ENCODE assay signal across 8 mouse cellular contexts in genomic region chr10:80854913-80855748, GRCm38 (mm10). TPM values are rescaled to one million over a fixed set of nuclear protein-coding genes. Genes with fewer than 3 reads are reported as not detected.
DNase-seq lines count a peak whose midpoint lies in the region; ATAC-seq and TF ChIP-seq lines count a peak whose summit lies in the region.

Lsm7 (minus strand) TSS chr10:80855209.
Sppl2b (plus strand) TSS chr10:80855275.

- intact Hi-C loops in heart, adult 2 months (cut with DNase I) = loop anchor here (2.0 kb wide), 1 partner anchor 30 kb away; no protein-coding TSS in a partner anchor

- no peaks in the 10 kb centered on the region for H3K9me3 ChIP-seq in embryonic facial prominence, embryonic 13.5 days
- H3K9me3 ChIP-seq in limb, embryonic 13.5 days = no peaks in the 10 kb centered on the region
- H3K9me3 ChIP-seq in midbrain, embryonic 16.5 days (replicated peaks; ENCODE audit: control insufficient read depth, low read length, poor library complexity, severe bottlenecking) = no peaks in the 10 kb centered on the region

- peaks cover 40% of the 10 kb centered on the region for H3K4me1 ChIP-seq in embryonic facial prominence, embryonic 13.5 days
- H3K4me1 ChIP-seq in heart, adult 2 months (ENCODE audit: control insufficient read depth, insufficient read depth, low read length) = peaks cover 6% of the 10 kb centered on the region
- H3K4me1 ChIP-seq in limb, embryonic 13.5 days = peaks cover 35% of the 10 kb centered on the region
- H3K4me1 ChIP-seq in midbrain, embryonic 16.5 days (ENCODE audit: control insufficient read depth, insufficient read depth, low read length) = peaks cover 32% of the 10 kb centered on the region

- H3K4me3 ChIP-seq in embryonic facial prominence, embryonic 13.5 days = peak within 1 kb of the TSS; percentile 93
- peak within 1 kb of the TSS; percentile 83 for H3K4me3 ChIP-seq in heart, adult 2 months
- H3K4me3 ChIP-seq in limb, embryonic 13.5 days = peak within 1 kb of the TSS; percentile 97
- peak within 1 kb of the TSS; percentile 75 for H3K4me3 ChIP-seq in midbrain, embryonic 16.5 days (ENCODE audit: low read depth, low read length)

- H3K9ac ChIP-seq in embryonic facial prominence, embryonic 13.5 days = peak within 1 kb of the TSS; percentile 92
- H3K9ac ChIP-seq in heart, adult 2 months (ENCODE audit: low read depth, low read length) = peak within 1 kb of the TSS; percentile 70
- H3K9ac ChIP-seq in limb, embryonic 13.5 days = peak within 1 kb of the TSS; percentile 94
- peak within 1 kb of the TSS; percentile 96 for H3K9ac ChIP-seq in midbrain, embryonic 16.5 days (ENCODE audit: low read depth, low read length)

- TF ChIP-seq EP300 in heart, adult 2 months (IDR thresholded peaks at IDR 0.05; ENCODE audit: insufficient read depth, low read depth, low read length) = peak; percentile 66; the same call in 1 of the 2 replicates

- peak; percentile 91 for TF ChIP-seq POLR2A in heart, adult 2 months (IDR thresholded peaks at IDR 0.05; ENCODE audit: insufficient read depth, low read depth, low read length)

- ATAC-seq in embryonic facial prominence, embryonic 13.5 days (ENCODE audit: insufficient number of reproducible peaks, insufficient read depth, low FRiP score, low TSS enrichment, low read depth) = peak; percentile 56; the same call in 1 of the 2 replicates
- ATAC-seq in limb, embryonic 13.5 days (ENCODE audit: low FRiP score, low read depth) = peak; percentile 84
- ATAC-seq in midbrain, embryonic 16.5 days = peak; percentile 79

- peak; percentile 97 for DNase-seq in 3134 (ENCODE audit: extremely low read depth, insufficient read length, low spot score)
- DNase-seq in adrenal gland, postnatal 36 days = peak; percentile 98
- DNase-seq in heart, adult 2 months = peak; percentile 98 to 99
- peak; percentile 94 to 96 for DNase-seq in kidney, adult 8-10 months
- DNase-seq in spleen, postnatal 10 days (ENCODE audit: low spot score in 2 of 2) = peak; percentile 98

- H3K79me2 ChIP-seq in heart, adult 2 months (replicated peaks; ENCODE audit: control insufficient read depth, insufficient read depth, low read length) = peaks cover 1% of the 10 kb centered on the region; the same call in 1 of the 2 replicates

- WGBS in embryonic facial prominence, embryonic 13.5 days = under 1% methylated on average over 81 of the region's 81 CpGs
- WGBS in heart, adult 2 months = under 1% methylated on average over 81 of the region's 81 CpGs
- WGBS in limb, embryonic 13.5 days = under 1% methylated on average over 75 of the region's 81 CpGs
- WGBS in midbrain, embryonic 16.5 days = under 1% methylated on average over 81 of the region's 81 CpGs

- H3K4me2 ChIP-seq in embryonic facial prominence, embryonic 13.5 days = peak within 1 kb of the TSS; percentile 96
- peak within 1 kb of the TSS; percentile 99 for H3K4me2 ChIP-seq in limb, embryonic 13.5 days (replicated peaks)
- peak within 1 kb of the TSS; percentile 91 for H3K4me2 ChIP-seq in midbrain, embryonic 16.5 days (ENCODE audit: low read length)

- H3K36me3 ChIP-seq in embryonic facial prominence, embryonic 13.5 days = peaks cover 26% of the 10 kb centered on the region
- no peaks in the 10 kb centered on the region for H3K36me3 ChIP-seq in heart, adult 2 months (ENCODE audit: control insufficient read depth, insufficient read depth, low read length)
- H3K36me3 ChIP-seq in limb, embryonic 13.5 days = peaks cover 30% of the 10 kb centered on the region
- peaks cover 12% of the 10 kb centered on the region for H3K36me3 ChIP-seq in midbrain, embryonic 16.5 days (ENCODE audit: control insufficient read depth, insufficient read depth, low read length)

- H3K27me3 ChIP-seq in embryonic facial prominence, embryonic 13.5 days = no peaks in the 10 kb centered on the region
- no peaks in the 10 kb centered on the region for H3K27me3 ChIP-seq in heart, adult 2 months (ENCODE audit: control insufficient read depth, insufficient read depth, low read length)
- H3K27me3 ChIP-seq in limb, embryonic 13.5 days = no peaks in the 10 kb centered on the region
- H3K27me3 ChIP-seq in midbrain, embryonic 16.5 days (ENCODE audit: control insufficient read depth, insufficient read depth, low read depth, low read length) = no peaks in the 10 kb centered on the region

- no peak for TF ChIP-seq CTCF in heart, adult 2 months (IDR thresholded peaks at IDR 0.05)

- peak within 1 kb of the TSS; percentile 80 for H3K27ac ChIP-seq in embryonic facial prominence, embryonic 13.5 days
- H3K27ac ChIP-seq in heart, adult 2 months = peak within 1 kb of the TSS; percentile 70
- H3K27ac ChIP-seq in limb, embryonic 13.5 days = peak within 1 kb of the TSS; percentile 61; the same call in 1 of the 2 replicates
- H3K27ac ChIP-seq in midbrain, embryonic 16.5 days (ENCODE audit: low read length) = peak within 1 kb of the TSS; percentile 84

RNA-seq across cellular contexts. Expression of gene Lsm7, which starts in this region (rescaled TPM):
- total RNA-seq in adrenal gland, postnatal 36 days (2021) = 10 to 100 TPM; 26.6 to 36.8 TPM
- polyA plus RNA-seq in embryonic facial prominence, embryonic 13.5 days (2015; fragmentation: Nextera tagmentation; extraction: Ambion mirVana) = 313 and 339 TPM in 2 replicates
- 10 to 100 TPM; 19.4 to 23.2 TPM for total RNA-seq in heart, adult 2 months (2021)
- polyA plus RNA-seq in heart, adult 2 months (2012; rRNA removed) = 74.9 and 79.9 TPM in 2 replicates
- 310 and 314 TPM in 2 replicates for polyA plus RNA-seq in limb, embryonic 13.5 days (2015; fragmentation: Nextera tagmentation; extraction: Ambion mirVana)
- 202 and 205 TPM in 2 replicates for polyA plus RNA-seq in midbrain, embryonic 16.5 days (2015; fragmentation: Nextera tagmentation; extraction: Ambion mirVana)

RNA-seq across cellular contexts. Expression of gene Sppl2b, which starts in this region (rescaled TPM):
- 10 to 100 TPM; 28.1 to 30.3 TPM for total RNA-seq in adrenal gland, postnatal 36 days (2021)
- 49.3 and 54.5 TPM in 2 replicates for polyA plus RNA-seq in embryonic facial prominence, embryonic 13.5 days (2015; fragmentation: Nextera tagmentation; extraction: Ambion mirVana)
- 10 to 100 TPM; 15.4 to 16.8 TPM for total RNA-seq in heart, adult 2 months (2021)
- 51.4 and 74.2 TPM in 2 replicates for polyA plus RNA-seq in heart, adult 2 months (2012; rRNA removed)
- 49.0 and 54.1 TPM in 2 replicates for polyA plus RNA-seq in limb, embryonic 13.5 days (2015; fragmentation: Nextera tagmentation; extraction: Ambion mirVana)
- 82.4 and 84.1 TPM in 2 replicates for polyA plus RNA-seq in midbrain, embryonic 16.5 days (2015; fragmentation: Nextera tagmentation; extraction: Ambion mirVana)

Comparison
In these comparisons a context has a peak if more than half of its experiments do, and no peak if none do; other contexts are left out.
1. Peak in every context shown above with its lines: DNase-seq, ATAC-seq, H3K4me3 ChIP-seq and H3K27ac ChIP-seq.